Mouse (Mus musculus) intestine, embryonic 16.5 days (tissue): ENCODE measurements at regions not wholly inside any gene's neighbourhood (a gene's known extent, or its start where the extent isn't known, plus 50 kb on each side); places are given as distances from the start of the nearest gene placed in this dataset.

Source experiments
- ATAC-seq: fragments of 200-750 bp; cut with Nextera tagmentation; 2 replicates; pipeline ENCODE4 v1.8.0; 2017; ENCODE audit warnings: moderate TSS enrichment, moderate library complexity
- H3K27ac ChIP-seq: fragments of 300-500 bp; sonication (generic); 2 replicates; pipeline ENCODE4 v1.5.1; 2014; ENCODE audit warnings: mild to moderate bottlenecking, low read length
- H3K27me3 ChIP-seq: fragments of 300-500 bp; sonication (generic); replicated peaks from 2 replicates; pipeline ENCODE4 v1.6.1; 2014; ENCODE audit warnings: low read length, control low read depth, mixed read lengths; ENCODE audit not compliant: control insufficient read depth, insufficient read depth
- H3K36me3 ChIP-seq: fragments of 300-500 bp; sonication (generic); 2 replicates; pipeline ENCODE4 v1.6.1; 2014; ENCODE audit warnings: low read length, control low read depth; ENCODE audit not compliant: control insufficient read depth, insufficient read depth
- H3K4me1 ChIP-seq: fragments of 300-500 bp; sonication (generic); 2 replicates; pipeline ENCODE4 v1.6.1; 2014; ENCODE audit warnings: low read length, control low read depth, mixed read lengths; ENCODE audit not compliant: control insufficient read depth, insufficient read depth
- H3K4me2 ChIP-seq: fragments of 300-500 bp; sonication (generic); 2 replicates; pipeline ENCODE4 v1.6.1; 2014; ENCODE audit warnings: low read depth, low read length, control low read depth
- H3K4me3 ChIP-seq: fragments of 300-500 bp; sonication (generic); 2 replicates; pipeline ENCODE4 v1.5.1; 2014; ENCODE audit warnings: mild to moderate bottlenecking, low read length
- H3K9ac ChIP-seq: fragments of 300-500 bp; sonication (generic); 2 replicates; pipeline ENCODE4 v1.6.1; 2014; ENCODE audit warnings: low read depth, low read length
- H3K9me3 ChIP-seq: fragments of 300-500 bp; sonication (generic); 2 replicates; pipeline ENCODE4 v1.6.1; 2016; ENCODE audit warnings: low read length, control low read depth; ENCODE audit not compliant: control insufficient read depth
- WGBS: fragments of 180-500 bp; shearing (Covaris S2); extraction: QIAGEN DNeasy Blood & Tissue Kit; methylation state at CpG from one replicate; pipeline ENCODE4 v1.1.7; 2014; 5-methylcytosine and 5-hydroxymethylcytosine counted together

DNA sequence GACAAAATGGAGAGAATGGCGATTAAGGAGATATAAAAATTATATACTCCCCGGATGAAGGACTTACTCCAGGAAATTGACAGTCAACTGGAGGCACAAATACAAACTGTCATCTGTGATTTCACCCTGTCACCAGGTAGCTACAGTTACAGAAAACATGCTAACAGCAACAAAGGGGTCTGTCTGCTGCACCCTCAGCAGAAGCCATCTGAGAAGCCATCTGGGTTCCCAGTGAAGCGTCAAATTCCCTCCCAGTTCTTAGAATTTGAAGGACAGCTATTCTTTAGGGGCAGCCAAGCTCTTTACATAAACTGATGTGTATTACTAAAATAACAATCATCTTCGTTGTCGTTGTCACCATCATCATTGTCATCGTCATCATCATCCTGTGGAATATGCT is 561.6 kb upstream of the 4930452B06Rik start:
- Histone ChIP-seq H3K4me1 (no peaks in the 10 kb centered on the region), H3K36me3 (no peaks in the 10 kb centered on the region), H3K9me3 (no peaks in the 10 kb centered on the region), H3K27ac (no peak overlapping the region), H3K27me3 (no peaks in the 10 kb centered on the region), H3K9ac (no peak overlapping the region), H3K4me2 (no peak overlapping the region), H3K4me3 (no peak overlapping the region)
- no peak for ATAC-seq
- 92% methylated on average over 6 of the region's 6 CpGs for WGBS

DNA sequence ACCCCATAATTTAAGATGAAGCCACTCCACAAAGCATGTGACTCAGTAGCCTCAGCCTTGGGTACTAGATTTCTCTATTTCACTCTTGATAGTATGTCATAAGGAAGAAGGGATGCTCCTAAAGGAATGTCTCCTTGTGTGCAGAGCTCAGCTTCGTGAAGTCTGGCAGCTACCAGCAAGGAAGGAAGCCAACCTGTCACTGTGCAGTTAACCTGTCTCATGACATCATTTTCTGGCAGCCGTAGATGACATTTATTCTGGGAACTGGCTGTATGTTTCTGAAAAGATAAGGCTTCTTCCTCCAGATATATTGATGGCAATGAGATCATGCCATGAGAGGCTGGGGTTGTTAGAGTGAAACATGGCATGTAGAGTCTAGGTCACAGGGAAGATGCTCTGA is 534.2 kb upstream of the 4930452B06Rik start:
- Histone ChIP-seq H3K27me3 (no peaks in the 10 kb centered on the region), H3K9ac (no peak overlapping the region), H3K36me3 (no peaks in the 10 kb centered on the region), H3K4me1 (no peaks in the 10 kb centered on the region), H3K4me3 (no peak overlapping the region), H3K9me3 (no peaks in the 10 kb centered on the region), H3K4me2 (no peak overlapping the region), H3K27ac (no peak overlapping the region)
- ATAC-seq: no peak
- WGBS: 70% methylated on average over 2 of the region's 2 CpGs

DNA sequence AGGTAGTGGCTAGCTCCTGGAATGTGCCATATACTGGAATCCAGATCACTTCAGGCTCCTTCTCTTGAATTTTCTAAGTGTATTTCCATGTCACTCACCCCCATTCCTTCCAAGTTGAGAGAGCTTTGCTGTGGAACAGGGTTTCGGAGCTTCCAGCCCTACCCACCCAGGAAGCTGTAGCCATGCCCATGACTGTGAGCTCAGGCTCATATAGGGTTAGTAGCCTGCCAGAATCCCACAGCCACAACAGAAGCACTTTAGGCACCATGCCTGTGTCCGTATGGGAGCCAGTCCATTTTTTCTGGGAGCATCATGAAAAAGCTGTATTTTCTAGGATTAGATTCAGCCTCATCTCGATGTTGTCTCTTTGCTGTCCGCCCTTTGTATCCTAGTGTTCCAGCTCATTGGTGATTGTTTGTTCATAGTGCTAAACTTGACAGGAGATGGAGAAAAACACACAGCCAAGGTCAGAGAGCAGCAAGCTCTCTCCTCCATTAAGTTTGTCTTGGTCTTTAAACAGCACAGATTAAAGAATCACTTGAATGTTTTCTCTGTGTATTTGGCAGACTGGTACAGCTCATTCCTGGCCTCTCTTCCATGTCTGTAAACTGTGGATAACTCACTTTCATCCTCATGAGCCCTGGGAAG is 526.2 kb upstream of the 4930452B06Rik start:
- no peak for ATAC-seq
- 75% methylated on average over 4 of the region's 4 CpGs for WGBS
- no peaks in the 10 kb centered on the region for H3K4me1 ChIP-seq
- no peaks in the 10 kb centered on the region for H3K36me3 ChIP-seq
- no peak overlapping the region for H3K9ac ChIP-seq
- H3K9me3 ChIP-seq: no peaks in the 10 kb centered on the region
- no peak overlapping the region for H3K27ac ChIP-seq
- no peaks in the 10 kb centered on the region for H3K27me3 ChIP-seq
- H3K4me3 ChIP-seq: no peak overlapping the region
- H3K4me2 ChIP-seq: no peak overlapping the region

DNA sequence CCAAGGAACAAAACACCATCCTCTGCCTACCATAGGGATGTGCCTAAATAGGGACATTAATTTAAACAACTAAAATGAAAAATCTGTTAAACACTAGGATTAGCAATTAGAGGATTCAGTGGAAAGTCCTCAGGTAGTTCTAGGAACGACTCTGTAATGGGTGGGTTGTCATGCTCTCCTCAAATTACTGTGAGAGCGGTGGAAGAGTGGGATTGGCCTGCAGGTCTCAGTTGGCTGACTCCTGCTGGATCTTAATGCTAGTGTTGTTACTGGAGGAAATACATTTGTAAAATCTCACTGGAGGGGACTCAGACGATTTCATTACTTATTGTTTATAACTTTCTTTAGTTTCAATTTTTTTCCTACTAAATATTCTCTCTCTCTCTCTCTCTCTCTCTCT is 525.6 kb upstream of the 4930452B06Rik start:
- Histone ChIP-seq H3K27ac (no peak overlapping the region), H3K9me3 (no peaks in the 10 kb centered on the region), H3K4me1 (no peaks in the 10 kb centered on the region), H3K27me3 (no peaks in the 10 kb centered on the region), H3K9ac (no peak overlapping the region), H3K4me2 (no peak overlapping the region), H3K36me3 (no peaks in the 10 kb centered on the region), H3K4me3 (no peak overlapping the region)
- 59% methylated on average over 3 of the region's 3 CpGs for WGBS
- ATAC-seq: no peak

DNA sequence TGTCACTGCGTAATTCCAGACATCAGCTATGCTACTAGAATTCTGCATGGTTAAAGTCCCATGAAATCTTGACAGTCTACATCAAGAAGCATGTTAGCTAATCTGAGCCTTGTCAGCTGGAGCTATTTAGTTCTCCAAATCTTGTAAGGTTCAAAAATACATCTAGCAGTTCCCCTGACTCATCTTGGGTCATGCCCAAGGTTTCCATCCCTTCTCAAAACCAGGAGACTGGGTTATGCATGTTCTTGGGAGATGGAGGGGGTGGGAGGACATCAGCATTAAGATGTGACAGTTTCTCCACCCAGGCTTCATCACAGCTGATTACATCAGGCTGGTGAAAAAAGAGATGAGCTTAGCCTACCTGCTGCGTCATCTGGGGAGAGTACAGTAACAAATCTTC is 495.3 kb upstream of the 4930452B06Rik start:
- Histone ChIP-seq H3K27me3 (no peaks in the 10 kb centered on the region), H3K4me1 (no peaks in the 10 kb centered on the region), H3K4me2 (no peak overlapping the region), H3K27ac (no peak overlapping the region), H3K9ac (no peak overlapping the region), H3K9me3 (no peaks in the 10 kb centered on the region), H3K36me3 (no peaks in the 10 kb centered on the region), H3K4me3 (no peak overlapping the region)
- 94% methylated on average over 2 of the region's 2 CpGs for WGBS
- ATAC-seq: no peak

DNA sequence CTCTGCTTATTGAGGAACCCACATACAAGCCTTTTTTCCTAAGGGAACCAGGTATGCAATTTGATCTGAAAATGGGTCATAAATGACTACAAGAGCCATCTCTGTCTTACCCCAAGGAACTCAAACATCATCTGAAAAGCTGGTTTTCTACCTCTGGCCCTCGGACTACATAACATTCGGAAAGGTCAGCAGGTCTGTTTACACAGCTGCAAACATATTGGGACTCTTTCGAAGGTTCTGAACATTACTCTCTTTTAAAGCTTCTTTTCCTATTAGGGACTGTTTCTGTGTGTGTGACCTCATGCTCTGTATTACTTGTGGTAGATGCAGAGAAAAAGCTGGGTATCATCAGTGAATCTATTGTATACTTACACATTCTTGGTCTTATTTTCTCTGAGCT is 491.9 kb upstream of the 4930452B06Rik start:
- 26% methylated on average over 3 of the region's 3 CpGs for WGBS

DNA sequence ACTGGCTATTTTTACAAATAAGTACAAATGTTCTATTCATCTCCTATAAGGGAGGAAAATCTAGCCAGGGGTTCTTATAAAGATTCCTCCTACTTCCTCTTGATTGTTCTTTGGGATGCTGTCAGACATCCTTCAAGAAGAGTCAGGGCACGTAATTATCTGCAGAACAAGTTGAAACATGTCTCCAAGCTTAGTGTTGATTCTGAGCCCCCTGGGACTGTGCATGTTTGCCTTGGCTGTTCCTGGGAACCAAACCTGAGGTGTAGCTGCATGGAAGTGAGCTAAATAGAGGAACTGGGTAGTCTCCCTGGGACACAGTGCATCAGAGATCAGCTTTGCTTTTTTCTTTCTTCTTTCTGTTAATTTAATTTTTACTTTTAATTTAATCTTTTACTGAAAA is 484.8 kb upstream of the 4930452B06Rik start:
- no peak overlapping the region for H3K9ac ChIP-seq
- 64% methylated on average over 1 of the region's 1 CpGs for WGBS

More for the DNA sequence above, 491.9 kb upstream of the 4930452B06Rik start:
- Histone ChIP-seq H3K4me3 (no peak overlapping the region), H3K9me3 (no peaks in the 10 kb centered on the region), H3K4me2 (no peak overlapping the region), H3K9ac (no peak overlapping the region), H3K27me3 (no peaks in the 10 kb centered on the region), H3K4me1 (no peaks in the 10 kb centered on the region), H3K27ac (no peak overlapping the region), H3K36me3 (no peaks in the 10 kb centered on the region)
- no peak for ATAC-seq

DNA sequence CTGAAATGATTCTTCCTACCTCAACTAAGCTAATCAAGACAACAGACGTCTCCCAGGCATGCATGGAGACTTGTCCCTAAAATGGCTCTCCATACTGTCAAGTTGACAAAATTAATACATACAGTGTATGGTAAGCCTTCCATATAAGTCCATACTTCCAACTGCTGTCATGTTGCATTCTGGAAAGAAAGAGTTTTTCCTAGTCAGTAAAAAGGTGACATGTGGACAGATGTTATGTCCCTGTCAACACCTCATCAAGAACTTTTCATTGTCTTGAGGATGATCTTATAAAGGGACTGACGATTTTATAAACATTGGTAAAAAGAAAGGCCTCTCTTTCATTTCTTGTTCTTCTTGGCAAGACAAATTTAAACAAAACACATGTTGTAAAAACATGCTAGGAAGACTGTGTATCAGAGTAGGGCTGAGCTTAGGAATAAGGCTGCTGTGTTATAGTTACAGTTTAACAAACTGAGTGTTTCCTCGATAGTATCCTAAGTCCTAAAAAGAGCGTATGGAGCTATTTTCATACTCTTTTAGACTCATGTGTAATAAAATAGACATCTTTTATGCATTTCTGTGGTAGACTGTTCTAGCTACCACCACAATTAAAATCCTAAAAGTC is 480.7 kb upstream of the 4930452B06Rik start:
- H3K4me1 ChIP-seq: no peaks in the 10 kb centered on the region
- ATAC-seq: no peak
- H3K4me2 ChIP-seq: no peak overlapping the region
- no peaks in the 10 kb centered on the region for H3K36me3 ChIP-seq
- no peak overlapping the region for H3K27ac ChIP-seq
- no peak overlapping the region for H3K9ac ChIP-seq
- H3K4me3 ChIP-seq: no peak overlapping the region
- 74% methylated on average over 4 of the region's 4 CpGs for WGBS
- no peaks in the 10 kb centered on the region for H3K9me3 ChIP-seq
- H3K27me3 ChIP-seq: no peaks in the 10 kb centered on the region

More for the DNA sequence above, 484.8 kb upstream of the 4930452B06Rik start:
- Histone ChIP-seq H3K36me3 (no peaks in the 10 kb centered on the region), H3K27ac (no peak overlapping the region), H3K27me3 (no peaks in the 10 kb centered on the region), H3K4me2 (no peak overlapping the region), H3K4me1 (no peaks in the 10 kb centered on the region), H3K4me3 (no peak overlapping the region), H3K9me3 (no peaks in the 10 kb centered on the region)
- no peak for ATAC-seq

DNA sequence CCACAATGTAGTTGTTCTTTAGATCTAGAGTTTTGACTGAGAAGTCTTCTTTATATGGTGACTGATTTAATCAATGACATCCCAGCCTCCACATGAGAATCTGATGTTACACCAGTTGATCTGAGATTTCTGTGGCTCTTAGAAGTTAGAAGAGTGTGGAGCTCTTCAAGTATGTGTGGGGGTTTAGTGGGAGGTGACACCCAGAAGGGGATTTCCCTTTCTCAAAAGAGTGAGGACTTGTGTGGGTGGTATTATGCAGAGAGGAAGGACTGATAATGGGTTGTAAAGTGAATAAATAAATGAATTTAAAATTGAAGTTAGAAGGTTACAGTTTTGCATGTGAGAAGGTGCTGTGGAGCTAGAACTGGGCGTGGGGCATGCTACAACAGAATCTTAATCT is 439.7 kb upstream of the 4930452B06Rik start:
- Histone ChIP-seq H3K4me1 (no peaks in the 10 kb centered on the region), H3K4me3 (no peak overlapping the region), H3K9me3 (no peaks in the 10 kb centered on the region), H3K27ac (no peak overlapping the region), H3K9ac (no peak overlapping the region), H3K27me3 (no peaks in the 10 kb centered on the region), H3K36me3 (no peaks in the 10 kb centered on the region), H3K4me2 (no peak overlapping the region)
- ATAC-seq: no peak
- 81% methylated on average over 1 of the region's 1 CpGs for WGBS
